Mouse (Mus musculus): ENCODE results near the gene Mbip. TPM values are rescaled to one million over a fixed set of nuclear protein-coding genes. Genes with fewer than 3 reads are reported as not detected.
A peak's percentile ranks its signal among the peaks of the same experiment; 100 is the strongest.

The Mbip gene
- polyA plus RNA-seq, 1 experiment from 2014 or later: 20.4 TPM

DNA sequence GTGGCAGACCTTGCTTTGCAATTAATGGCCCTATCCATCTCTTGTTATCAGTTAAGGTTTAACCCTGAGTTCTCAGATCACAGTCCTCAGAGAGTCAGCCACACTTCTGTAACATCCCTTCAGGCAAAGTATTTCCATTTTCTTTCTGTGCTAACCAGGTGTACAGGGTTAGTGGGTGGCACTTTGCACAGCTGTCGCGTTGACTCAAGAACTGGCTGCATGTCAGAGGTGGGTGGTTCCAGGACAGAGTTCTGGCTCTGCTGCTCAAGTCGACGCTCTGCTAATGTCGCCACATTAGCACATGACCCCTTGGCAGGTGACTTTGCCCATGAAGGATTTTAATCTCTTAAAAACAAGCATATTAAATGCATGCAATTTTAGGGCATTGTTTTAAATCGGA lies 39.9 kb downstream of the Mbip start:
- WGBS: 62% methylated on average over 6 of the region's 6 CpGs
- Histone ChIP-seq H3K9ac (no peak overlapping the region), H3K36me3 (no peaks in the 10 kb centered on the region), H3K27ac (no peak overlapping the region), H3K4me3 (no peak overlapping the region), H3K9me3 (replicated peaks) (no peaks in the 10 kb centered on the region), H3K4me2 (no peak overlapping the region), H3K4me1 (replicated peaks) (0 out of 2 replicates have a peak, but pooled peaks cover 2% of the 10 kb centered on the region), H3K27me3 (no peaks in the 10 kb centered on the region; the same call in 1 of the 2 replicates)
- no peak for ATAC-seq (replicated peaks; ENCODE audit: insufficient number of reproducible peaks, insufficient read depth, low FRiP score, low read depth)

DNA sequence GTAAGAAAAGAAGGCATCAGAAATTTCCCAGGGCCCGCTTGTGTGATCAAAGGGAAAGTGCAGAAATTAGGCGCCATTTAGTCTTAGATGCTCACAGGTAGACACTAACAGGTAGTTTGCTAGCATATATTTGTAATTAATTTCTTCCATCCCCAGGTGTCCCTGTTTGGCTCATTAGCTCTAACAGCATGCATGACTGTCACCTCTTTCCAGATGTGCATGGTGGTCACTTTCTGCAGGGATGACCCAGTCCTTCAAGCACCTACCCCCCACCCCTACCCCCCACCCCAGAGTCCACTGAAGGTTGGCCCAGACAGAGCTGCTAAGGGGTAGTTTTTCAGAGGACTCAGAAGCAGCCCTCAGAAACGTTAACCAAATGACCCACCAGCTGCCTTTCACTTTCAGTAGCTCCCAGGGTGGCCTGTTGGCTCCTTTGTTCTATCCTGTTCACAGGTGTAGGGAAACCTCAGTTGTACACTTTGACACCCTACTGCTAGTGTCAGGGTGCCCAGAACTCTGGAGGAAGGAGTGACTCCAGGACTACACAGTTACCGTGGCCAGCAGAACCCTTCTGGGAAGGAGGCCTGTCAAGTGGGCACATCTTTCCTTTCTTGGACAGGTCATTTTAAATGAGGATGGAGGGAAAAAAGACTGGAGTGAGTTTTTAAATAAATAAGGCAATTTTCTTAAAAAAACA lies 43.2 kb downstream of the Mbip start:
- peak overlapping the region; percentile 45 for H3K4me3 ChIP-seq
- no peaks in the 10 kb centered on the region for H3K36me3 ChIP-seq
- peak overlapping the region; percentile 78 for H3K4me2 ChIP-seq
- peaks cover 9% of the 10 kb centered on the region for H3K4me1 ChIP-seq (replicated peaks)
- 39% methylated on average over 4 of the region's 4 CpGs for WGBS
- H3K9ac ChIP-seq: no peak overlapping the region
- no peaks in the 10 kb centered on the region; the same call in 1 of the 2 replicates for H3K27me3 ChIP-seq
- H3K9me3 ChIP-seq (replicated peaks): no peaks in the 10 kb centered on the region
- H3K27ac ChIP-seq: no peak overlapping the region
- ATAC-seq (replicated peaks; ENCODE audit: insufficient number of reproducible peaks, insufficient read depth, low FRiP score, low read depth): no peak

DNA sequence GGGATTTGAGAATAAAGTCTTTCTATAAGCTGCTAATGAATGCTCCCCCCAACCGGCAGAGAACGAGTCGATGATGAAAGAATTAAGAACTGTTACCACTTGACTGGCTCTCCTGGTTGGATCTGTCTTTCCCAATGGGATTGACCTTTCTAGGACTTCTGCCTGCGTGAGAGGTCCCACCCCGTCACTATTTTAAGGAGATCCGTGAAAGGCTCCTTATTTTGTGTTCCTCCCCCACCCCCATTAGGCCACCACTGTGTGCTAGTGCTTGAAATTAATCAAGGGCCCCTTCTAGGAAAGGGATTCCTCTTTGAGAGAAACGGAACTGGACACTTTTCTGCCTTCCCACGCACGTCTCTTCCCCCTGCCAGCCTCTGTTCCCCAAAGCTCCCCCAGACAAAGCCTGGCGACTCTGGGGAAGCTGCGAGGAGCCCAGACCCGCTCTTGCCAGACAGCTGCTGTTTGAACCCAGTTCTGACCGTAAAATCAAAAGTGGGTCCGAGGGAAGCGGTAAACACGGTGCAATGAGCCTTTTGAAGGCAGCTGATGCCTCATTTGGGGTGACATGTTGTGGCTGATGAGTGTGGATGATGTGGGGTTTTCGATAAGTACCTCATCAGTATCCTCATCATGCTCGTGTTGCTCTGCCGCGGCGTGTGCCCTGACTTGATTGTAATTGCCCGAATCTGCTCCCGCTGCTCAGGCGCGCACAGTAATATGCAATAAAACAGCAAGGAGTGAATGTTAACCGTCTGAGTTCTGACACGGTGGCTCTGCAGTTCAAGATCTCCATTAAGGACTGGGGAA lies 44.0 kb downstream of the Mbip start:
- peak overlapping the region; percentile 48 for H3K9ac ChIP-seq
- H3K9me3 ChIP-seq (replicated peaks): no peaks in the 10 kb centered on the region
- WGBS: 10% methylated on average over 27 of the region's 27 CpGs
- H3K27me3 ChIP-seq: no peaks in the 10 kb centered on the region; the same call in 1 of the 2 replicates
- H3K4me3 ChIP-seq: peak overlapping the region; percentile 45
- peak overlapping the region; percentile 78 for H3K4me2 ChIP-seq
- no peak overlapping the region for H3K27ac ChIP-seq
- H3K36me3 ChIP-seq: no peaks in the 10 kb centered on the region
- peaks cover 9% of the 10 kb centered on the region for H3K4me1 ChIP-seq (replicated peaks)
- no peak for ATAC-seq (replicated peaks; ENCODE audit: insufficient number of reproducible peaks, insufficient read depth, low FRiP score, low read depth)

DNA sequence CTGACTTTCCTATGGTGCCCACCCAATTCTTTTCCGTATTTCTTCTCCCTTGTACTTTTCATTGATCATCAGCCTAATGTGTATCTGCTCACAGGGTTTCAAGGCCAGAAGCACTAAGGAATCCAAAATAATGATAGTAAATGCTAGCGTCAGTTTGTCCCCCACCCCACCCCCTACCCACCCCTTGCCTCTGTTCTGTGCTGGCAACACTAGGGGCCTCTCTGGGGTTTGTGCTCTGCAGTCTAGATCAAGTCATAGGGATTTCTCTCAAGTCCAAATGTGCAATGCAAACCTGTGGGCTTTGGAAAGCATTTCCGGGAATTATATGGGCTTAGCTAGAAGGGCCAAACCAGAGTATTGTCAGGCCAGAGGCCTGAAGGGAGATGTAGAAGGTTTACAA lies 46.1 kb downstream of the Mbip start:
- Histone ChIP-seq H3K9ac (no peak overlapping the region), H3K27me3 (no peaks in the 10 kb centered on the region; the same call in 1 of the 2 replicates), H3K9me3 (replicated peaks) (no peaks in the 10 kb centered on the region), H3K4me1 (replicated peaks) (peaks cover 9% of the 10 kb centered on the region), H3K36me3 (no peaks in the 10 kb centered on the region), H3K4me2 (no peak overlapping the region), H3K27ac (no peak overlapping the region), H3K4me3 (no peak overlapping the region)
- WGBS: 59% methylated on average over 3 of the region's 3 CpGs
- no peak for ATAC-seq (replicated peaks; ENCODE audit: insufficient number of reproducible peaks, insufficient read depth, low FRiP score, low read depth)

DNA sequence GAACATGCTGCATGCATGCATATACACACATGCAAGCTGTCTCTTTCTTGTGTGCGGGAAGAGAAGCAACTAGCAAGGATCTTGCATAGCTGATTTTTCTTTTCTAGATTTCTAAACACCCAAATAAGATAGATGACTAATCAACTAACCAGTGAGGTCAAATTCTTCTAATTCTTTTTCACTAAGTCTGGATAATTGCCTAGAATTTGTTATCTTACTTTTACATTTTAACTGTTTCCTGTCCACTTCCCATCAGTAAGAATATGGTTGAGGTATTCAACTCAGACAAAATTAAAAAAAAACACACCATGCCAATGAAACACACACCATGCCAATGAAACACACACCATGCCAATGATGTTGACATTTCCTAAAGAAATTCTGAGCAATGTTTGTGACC lies 46.8 kb downstream of the Mbip start:
- H3K4me1 ChIP-seq (replicated peaks): peaks cover 9% of the 10 kb centered on the region
- H3K9me3 ChIP-seq (replicated peaks): no peaks in the 10 kb centered on the region
- H3K27ac ChIP-seq: no peak overlapping the region
- H3K4me3 ChIP-seq: no peak overlapping the region
- WGBS: 27% methylated on average over 1 of the region's 1 CpGs
- no peaks in the 10 kb centered on the region for H3K36me3 ChIP-seq
- H3K9ac ChIP-seq: no peak overlapping the region
- H3K4me2 ChIP-seq: no peak overlapping the region
- no peak for ATAC-seq (replicated peaks; ENCODE audit: insufficient number of reproducible peaks, insufficient read depth, low FRiP score, low read depth)
- H3K27me3 ChIP-seq: no peaks in the 10 kb centered on the region; the same call in 1 of the 2 replicates

DNA sequence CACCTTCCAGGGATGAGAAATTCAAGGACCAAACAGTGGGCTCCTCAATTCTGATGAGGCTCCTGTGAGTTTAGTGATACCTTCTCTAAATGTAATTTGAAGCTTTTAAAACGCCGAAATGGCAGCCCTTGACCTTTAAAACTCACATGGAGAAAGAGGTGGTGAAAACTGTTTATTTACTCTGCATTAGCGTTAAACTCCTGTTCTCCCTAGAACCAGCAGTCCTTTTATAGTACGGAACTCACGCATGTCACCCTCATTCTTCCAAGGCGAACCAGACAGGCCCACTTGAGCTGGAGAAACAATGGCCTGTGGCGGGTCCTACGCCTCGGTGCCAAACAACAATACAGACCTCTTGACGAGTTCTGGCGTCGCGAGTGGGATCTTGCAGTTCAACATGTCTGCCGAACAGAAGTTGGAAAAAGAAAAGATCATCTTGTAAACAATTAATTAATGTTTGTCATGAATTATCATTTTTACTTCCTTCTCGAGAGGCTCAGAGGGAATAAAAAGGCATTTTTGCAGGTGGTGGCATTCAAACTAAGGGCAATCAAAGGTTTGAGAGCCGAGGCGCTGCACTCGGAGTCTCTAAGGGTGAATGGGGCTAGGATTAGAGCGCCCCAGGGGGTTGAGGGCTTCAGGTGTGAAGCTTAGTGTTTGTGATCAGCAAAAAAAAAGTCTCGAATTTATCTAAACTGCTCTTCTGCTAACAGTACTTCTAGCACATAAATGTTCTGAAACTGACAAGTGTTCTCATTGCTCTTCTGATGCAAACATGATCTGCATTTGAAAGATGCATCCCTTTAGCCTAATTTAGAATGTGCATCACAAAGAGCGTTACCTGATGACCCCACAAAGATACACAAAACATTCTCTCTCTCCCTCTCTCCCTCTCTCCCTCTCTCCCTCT lies 47.5 kb downstream of the Mbip start:
- WGBS: 25% methylated on average over 21 of the region's 21 CpGs

DNA sequence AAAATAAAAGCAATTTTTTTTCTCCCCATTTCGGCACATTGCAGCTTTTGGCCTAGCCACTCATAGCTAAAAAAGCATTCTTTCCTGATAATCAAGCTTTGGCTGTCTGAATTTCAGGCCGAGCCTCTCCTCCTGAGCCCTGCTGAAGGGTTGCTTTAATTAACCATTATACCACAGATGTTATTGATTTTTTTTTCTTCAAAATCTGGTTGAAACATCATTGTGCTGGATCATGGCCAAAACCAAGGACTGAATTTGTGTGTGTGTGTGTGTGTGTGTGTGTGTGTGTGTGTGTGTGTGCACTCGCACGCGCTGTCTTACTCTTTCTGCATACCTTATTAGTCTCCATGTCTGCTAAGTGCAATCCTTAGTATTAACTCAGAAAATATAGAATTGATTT lies 48.6 kb downstream of the Mbip start:
- H3K4me3 ChIP-seq: no peak overlapping the region
- H3K36me3 ChIP-seq: no peaks in the 10 kb centered on the region
- no peak overlapping the region for H3K4me2 ChIP-seq
- no peaks in the 10 kb centered on the region; the same call in 1 of the 2 replicates for H3K27me3 ChIP-seq
- H3K4me1 ChIP-seq (replicated peaks): peaks cover 9% of the 10 kb centered on the region
- H3K9ac ChIP-seq: no peak overlapping the region
- H3K27ac ChIP-seq: no peak overlapping the region
- ATAC-seq (replicated peaks; ENCODE audit: insufficient number of reproducible peaks, insufficient read depth, low FRiP score, low read depth): no peak
- no peaks in the 10 kb centered on the region for H3K9me3 ChIP-seq (replicated peaks)
- 86% methylated on average over 5 of the region's 5 CpGs for WGBS

More for the DNA sequence above, 47.5 kb downstream of the Mbip start:
- Histone ChIP-seq H3K27me3 (no peaks in the 10 kb centered on the region; the same call in 1 of the 2 replicates), H3K4me1 (replicated peaks) (peaks cover 9% of the 10 kb centered on the region), H3K27ac (no peak overlapping the region), H3K4me2 (peak overlapping the region; percentile 33), H3K9me3 (replicated peaks) (no peaks in the 10 kb centered on the region), H3K36me3 (no peaks in the 10 kb centered on the region), H3K4me3 (no peak overlapping the region), H3K9ac (no peak overlapping the region)
- ATAC-seq (replicated peaks; ENCODE audit: insufficient number of reproducible peaks, insufficient read depth, low FRiP score, low read depth): no peak

DNA sequence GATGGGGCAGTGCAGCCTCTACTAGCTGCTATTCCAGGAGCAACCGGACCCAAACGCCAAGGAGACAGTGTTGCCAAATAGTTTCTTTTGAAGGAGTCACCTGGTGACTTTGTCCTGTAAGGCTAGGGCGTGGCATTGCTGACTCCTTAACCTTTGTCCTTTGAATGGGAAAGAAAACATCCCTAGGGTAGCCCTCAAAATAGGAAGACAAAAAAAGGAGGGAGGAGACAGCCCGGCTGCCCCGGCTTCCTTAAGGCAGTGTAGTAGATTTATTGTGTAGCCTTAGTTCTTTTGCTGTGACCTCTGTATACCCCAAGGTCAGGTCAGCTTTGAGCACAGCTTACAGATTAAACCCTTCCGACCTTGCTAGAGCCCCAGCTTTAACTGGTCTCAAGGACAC lies 49.2 kb downstream of the Mbip start:
- H3K9ac ChIP-seq: no peak overlapping the region
- 53% methylated on average over 6 of the region's 6 CpGs for WGBS

DNA sequence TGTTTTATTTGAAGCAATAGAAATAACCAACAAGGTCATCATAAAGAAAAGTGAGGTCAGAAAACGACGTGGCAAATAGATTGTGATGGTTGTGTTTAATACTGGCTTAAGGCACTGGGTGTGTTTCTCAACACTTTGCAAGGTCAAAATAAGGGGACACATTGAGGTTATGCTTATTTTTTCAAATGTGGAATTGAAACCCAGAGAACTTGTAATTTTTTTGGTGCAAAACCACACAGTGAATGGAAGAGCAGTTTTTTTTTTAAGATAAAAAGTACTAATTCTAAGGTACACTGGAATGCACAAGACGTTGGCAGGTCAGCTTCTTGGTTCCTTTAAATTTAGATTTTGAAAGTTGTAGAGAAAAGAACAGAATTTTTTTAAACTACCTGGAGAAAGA lies 50.5 kb downstream of the Mbip start:
- Histone ChIP-seq H3K9me3 (replicated peaks) (no peaks in the 10 kb centered on the region), H3K27ac (no peak overlapping the region), H3K36me3 (no peaks in the 10 kb centered on the region), H3K4me3 (no peak overlapping the region), H3K4me1 (replicated peaks) (peaks cover 6% of the 10 kb centered on the region), H3K9ac (no peak overlapping the region), H3K27me3 (no peaks in the 10 kb centered on the region), H3K4me2 (no peak overlapping the region)
- ATAC-seq (replicated peaks; ENCODE audit: insufficient number of reproducible peaks, insufficient read depth, low FRiP score, low read depth): no peak
- 76% methylated on average over 3 of the region's 3 CpGs for WGBS

More for the DNA sequence above, 49.2 kb downstream of the Mbip start:
- Histone ChIP-seq H3K4me1 (replicated peaks) (peaks cover 6% of the 10 kb centered on the region), H3K27me3 (no peaks in the 10 kb centered on the region; the same call in 1 of the 2 replicates), H3K27ac (no peak overlapping the region), H3K36me3 (no peaks in the 10 kb centered on the region), H3K4me3 (no peak overlapping the region), H3K9me3 (replicated peaks) (no peaks in the 10 kb centered on the region), H3K4me2 (no peak overlapping the region)
- no peak for ATAC-seq (replicated peaks; ENCODE audit: insufficient number of reproducible peaks, insufficient read depth, low FRiP score, low read depth)

DNA sequence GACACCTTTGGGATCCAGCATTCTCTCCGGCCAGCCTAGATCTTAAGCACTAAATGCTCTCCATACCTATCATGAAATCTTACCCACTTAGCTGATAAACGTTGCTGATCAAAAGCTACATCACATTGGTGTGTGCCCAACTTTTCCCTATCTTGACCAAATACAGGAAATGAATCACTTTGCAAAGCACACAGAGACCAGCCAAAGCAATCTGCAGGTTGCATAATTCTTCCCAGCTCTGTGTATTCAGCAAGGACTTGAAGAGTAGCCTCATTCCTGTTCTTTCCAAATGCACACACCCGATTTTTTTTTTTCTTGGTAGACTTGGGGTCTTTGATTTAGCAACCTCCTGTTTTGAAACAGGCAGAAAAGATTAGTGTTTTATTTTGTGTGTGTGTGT lies 57.1 kb downstream of the Mbip start:
- H3K4me1 ChIP-seq (replicated peaks): no peaks in the 10 kb centered on the region
- no peak overlapping the region for H3K4me2 ChIP-seq
- 52% methylated on average over 3 of the region's 3 CpGs for WGBS
- H3K4me3 ChIP-seq: no peak overlapping the region
- no peak for ATAC-seq (replicated peaks; ENCODE audit: insufficient number of reproducible peaks, insufficient read depth, low FRiP score, low read depth)
- no peaks in the 10 kb centered on the region for H3K9me3 ChIP-seq (replicated peaks)
- H3K9ac ChIP-seq: no peak overlapping the region
- H3K27ac ChIP-seq: no peak overlapping the region
- H3K36me3 ChIP-seq: no peaks in the 10 kb centered on the region
- H3K27me3 ChIP-seq: no peaks in the 10 kb centered on the region

DNA sequence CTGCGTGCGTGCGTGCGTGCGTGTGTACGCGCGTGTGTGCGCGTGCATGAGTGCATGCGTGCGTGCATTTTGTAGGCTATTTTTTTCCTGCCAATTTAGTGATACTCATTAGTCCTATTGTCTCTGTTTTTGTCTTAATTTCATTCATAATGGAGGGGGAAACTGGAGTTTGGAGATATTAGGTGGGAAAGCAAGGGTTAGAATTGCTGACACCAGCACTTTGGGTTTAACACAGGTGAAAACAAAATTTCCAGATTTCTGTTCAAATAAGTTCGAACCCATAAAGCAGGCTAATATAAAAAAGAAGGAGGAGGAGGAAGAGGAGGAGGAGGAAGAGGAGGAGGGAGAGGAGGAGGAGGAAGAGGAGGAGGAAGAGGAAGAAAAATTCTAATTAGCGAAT lies 58.9 kb downstream of the Mbip start:
- Histone ChIP-seq H3K9me3 (replicated peaks) (no peaks in the 10 kb centered on the region), H3K27me3 (no peaks in the 10 kb centered on the region), H3K4me3 (no peak overlapping the region), H3K4me1 (replicated peaks) (no peaks in the 10 kb centered on the region), H3K27ac (no peak overlapping the region), H3K36me3 (no peaks in the 10 kb centered on the region), H3K9ac (no peak overlapping the region), H3K4me2 (no peak overlapping the region)
- 95% methylated on average over 14 of the region's 14 CpGs for WGBS
- no peak for ATAC-seq (replicated peaks; ENCODE audit: insufficient number of reproducible peaks, insufficient read depth, low FRiP score, low read depth)
